Mouse (Mus musculus) midbrain, embryonic 16.5 days (tissue): ENCODE measurements around the gene Bclaf3. TPM values are rescaled to one million over a fixed set of nuclear protein-coding genes. Genes with fewer than 3 reads are reported as not detected.

Experiments
- ATAC-seq: fragments of 200-750 bp; cut with Nextera tagmentation; 2 replicates; pipeline ENCODE4 v1.8.0; 2017; ENCODE audit warnings: moderate TSS enrichment
- H3K27ac ChIP-seq: fragments of 300-500 bp; sonication (generic); 2 replicates; pipeline ENCODE4 v1.5.1; 2014; ENCODE audit warnings: mild to moderate bottlenecking, low read length, mixed read lengths
- H3K27me3 ChIP-seq: fragments of 300-500 bp; sonication (generic); 2 replicates; pipeline ENCODE4 v1.6.1; 2014; ENCODE audit warnings: low read depth, low read length, mixed read lengths; ENCODE audit not compliant: control insufficient read depth, insufficient read depth
- H3K36me3 ChIP-seq: fragments of 300-500 bp; sonication (generic); 2 replicates; pipeline ENCODE4 v1.6.1; 2014; ENCODE audit warnings: mild to moderate bottlenecking, low read length, moderate library complexity, mixed read lengths; ENCODE audit not compliant: control insufficient read depth, insufficient read depth
- H3K4me1 ChIP-seq: fragments of 300-500 bp; sonication (generic); 2 replicates; pipeline ENCODE4 v1.6.1; 2014; ENCODE audit warnings: mild to moderate bottlenecking, low read length, mixed read lengths; ENCODE audit not compliant: control insufficient read depth, insufficient read depth
- H3K4me2 ChIP-seq: fragments of 300-500 bp; sonication (generic); 2 replicates; pipeline ENCODE4 v1.6.1; 2014; ENCODE audit warnings: mild to moderate bottlenecking, low read length, mixed read lengths
- H3K4me3 ChIP-seq: fragments of 300-500 bp; sonication (generic); 2 replicates; pipeline ENCODE4 v1.5.1; 2014; ENCODE audit warnings: low read depth, mild to moderate bottlenecking, low read length, moderate library complexity, mixed read lengths
- H3K9ac ChIP-seq: fragments of 300-500 bp; sonication (generic); 2 replicates; pipeline ENCODE4 v1.6.1; 2014; ENCODE audit warnings: low read depth, low read length, mixed read lengths
- H3K9me3 ChIP-seq: fragments of 300-500 bp; sonication (generic); replicated peaks from 2 replicates; pipeline ENCODE4 v1.6.1; 2014; ENCODE audit warnings: mild to moderate bottlenecking, low read length, mixed read lengths; ENCODE audit not compliant: control insufficient read depth, poor library complexity, severe bottlenecking
- WGBS: fragments of 180-500 bp; shearing (Covaris S2); extraction: QIAGEN DNeasy Blood & Tissue Kit; methylation state at CpG from one replicate; pipeline ENCODE4 v1.1.7; 2014; 5-methylcytosine and 5-hydroxymethylcytosine counted together
- polyA plus RNA-seq: library from polyadenylated mRNA; unstranded; fragments of >200 nt; fragmentation: Nextera tagmentation; extraction: Ambion mirVana; gene quantifications from 2 replicates; pipeline ENCODE4 v1.2.1, GENCODE M21; 2015

The Bclaf3 gene
- polyA plus RNA-seq, 1 experiment from 2014 or later, result 22.7 TPM

GRCm38 (mm10) chrX:159638500-159639227 is 112.2 kb downstream of the Bclaf3 start:
- Histone ChIP-seq H3K4me1 (no peaks in the 10 kb centered on the region), H3K27ac (no peak overlapping the region), H3K9ac (no peak overlapping the region), H3K4me3 (no peak overlapping the region), H3K27me3 (no peaks in the 10 kb centered on the region), H3K36me3 (no peaks in the 10 kb centered on the region), H3K4me2 (no peak overlapping the region), H3K9me3 (no peaks in the 10 kb centered on the region)
- ATAC-seq, result no peak
- 90% methylated on average over 3 of the region's 4 CpGs for WGBS

- H3K4me3 ChIP-seq, result no peak overlapping the region
- no peaks in the 10 kb centered on the region for H3K9me3 ChIP-seq
- 82% methylated on average over 4 of the region's 4 CpGs for WGBS
- ATAC-seq, result no peak
- H3K4me1 ChIP-seq, result no peaks in the 10 kb centered on the region
- H3K27me3 ChIP-seq, result no peaks in the 10 kb centered on the region
- no peaks in the 10 kb centered on the region for H3K36me3 ChIP-seq
- H3K9ac ChIP-seq, result no peak overlapping the region
- no peak overlapping the region for H3K27ac ChIP-seq
- no peak overlapping the region for H3K4me2 ChIP-seq
Measured at GRCm38 (mm10) chrX:159639991-159640390, 113.5 kb downstream of the Bclaf3 start.

Other genes with a start within 250 kb of the Bclaf3 start
- gene Eif1ax, start 154.5 kb upstream of the Bclaf3 start, polyA plus RNA-seq, result 91.2 and 97.3 TPM in 2 replicates
- gene Map7d2, start 112.1 kb upstream of the Bclaf3 start, polyA plus RNA-seq, result 42.8 and 44.8 TPM in 2 replicates
- gene Sh3kbp1, start 100.6 kb downstream of the Bclaf3 start, polyA plus RNA-seq, result 46.3 and 49.3 TPM in 2 replicates